Mouse (Mus musculus) 416B (cell line): ENCODE results near the gene Inka2.

Experiments
- DNase-seq: peaks from one replicate; pipeline ENCODE4 v3.0.0; 2011; ENCODE audit warnings: low read depth

Inka2 gene

GRCm38 (mm10) chr3:105704031-105705008, at the start of gene Inka2:
TSS of gene Inka2 (plus strand) at chr3:105704599.
- peak; percentile 92 for DNase-seq

DNA sequence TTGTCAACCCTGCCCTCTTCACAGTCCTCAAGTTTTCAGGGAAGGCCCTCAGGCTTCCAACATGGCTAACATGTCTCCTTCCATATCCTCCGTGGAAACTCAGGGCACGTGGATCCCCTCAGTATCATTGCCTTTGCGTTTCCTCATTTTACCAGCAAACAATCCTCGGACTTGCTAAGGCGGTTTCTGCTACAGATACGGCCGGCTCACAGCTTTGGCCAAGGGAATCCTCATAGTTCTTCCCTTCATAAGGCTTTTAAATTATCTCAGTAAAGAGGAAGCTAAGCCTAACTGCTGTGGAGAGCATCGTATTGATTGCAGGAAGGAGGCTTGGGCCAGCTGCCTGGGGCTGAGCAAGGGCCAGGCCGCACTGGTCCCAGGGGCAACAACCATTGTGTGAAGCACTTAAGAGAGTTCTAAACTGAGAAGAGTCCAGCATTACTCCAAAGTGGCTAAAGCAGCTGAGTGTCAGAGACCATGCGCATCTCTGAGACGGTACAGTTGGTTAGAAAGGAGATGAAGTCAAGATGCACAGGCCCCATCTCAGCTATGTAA, 49.3 kb upstream of the Inka2 start:
- DNase-seq, result no peak

DNA sequence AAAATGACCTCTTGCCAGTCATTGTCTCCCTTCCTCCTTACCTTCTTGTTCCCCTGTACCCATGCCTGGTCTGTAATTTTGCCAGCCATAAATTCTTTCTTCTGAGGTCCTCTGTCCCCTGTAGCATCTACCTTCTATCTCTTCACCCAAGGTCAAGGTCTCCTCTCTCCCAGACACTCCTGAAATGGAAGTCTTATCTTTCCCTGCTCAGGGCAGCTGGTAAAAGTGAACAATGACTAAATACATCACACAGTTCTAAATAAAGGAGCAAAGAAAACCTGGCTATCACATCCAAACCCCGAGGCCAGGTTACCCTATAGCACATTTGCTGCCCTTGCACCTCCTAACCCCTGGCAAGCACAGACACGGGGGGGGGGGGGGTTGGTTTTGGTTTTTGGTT, 43.9 kb upstream of the Inka2 start:
- DNase-seq, result no peak

GRCm38 (mm10) chr3:105663043-105663442, 41.4 kb upstream of the Inka2 start:
- no peak for DNase-seq

- no peak for DNase-seq
Observed at GRCm38 (mm10) chr3:105665105-105665765, 39.2 kb upstream of the Inka2 start.

GRCm38 (mm10) chr3:105666996-105667523, 37.3 kb upstream of the Inka2 start:
- no peak for DNase-seq

DNA sequence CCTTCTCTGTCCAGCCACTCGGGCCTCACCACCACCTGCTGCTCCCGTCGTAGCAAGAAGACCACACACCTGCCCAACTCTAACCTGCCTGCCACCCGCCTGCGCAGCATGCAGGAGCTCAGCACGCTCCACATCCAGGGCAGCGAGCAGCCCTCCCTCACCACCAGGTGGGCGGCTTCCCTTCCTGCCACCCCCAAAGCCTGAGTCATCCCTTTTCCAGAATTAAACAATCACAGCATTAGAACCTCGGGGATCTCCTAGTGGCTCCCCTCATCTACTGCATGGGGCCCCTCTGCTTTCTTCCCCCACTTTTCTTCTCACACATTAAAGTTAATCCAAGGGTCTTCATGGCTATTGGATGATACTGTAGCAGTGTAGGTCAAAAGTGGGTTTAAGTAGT, 36.2 kb upstream of the Inka2 start:
- DNase-seq, result no peak

DNA sequence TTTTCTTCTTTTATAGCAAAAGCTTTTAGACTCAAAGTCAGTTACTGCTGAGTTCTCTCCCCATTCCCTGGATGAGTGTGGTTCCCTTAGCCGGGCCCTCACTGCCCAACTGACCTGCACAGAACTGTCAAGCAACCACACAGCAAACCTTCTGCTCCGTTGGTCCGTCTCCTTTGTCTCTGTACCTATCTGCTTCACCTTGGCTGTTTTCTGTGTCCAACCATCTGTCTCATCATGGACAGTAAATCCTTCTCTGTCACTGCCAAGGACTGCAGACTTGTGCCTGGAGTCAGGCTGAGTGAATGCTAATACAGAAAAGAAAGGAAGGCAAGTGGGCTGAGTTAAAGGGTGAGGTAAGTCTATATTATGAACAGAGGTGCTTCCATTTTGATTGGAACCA, 34.6 kb upstream of the Inka2 start:
- DNase-seq, result no peak

DNA sequence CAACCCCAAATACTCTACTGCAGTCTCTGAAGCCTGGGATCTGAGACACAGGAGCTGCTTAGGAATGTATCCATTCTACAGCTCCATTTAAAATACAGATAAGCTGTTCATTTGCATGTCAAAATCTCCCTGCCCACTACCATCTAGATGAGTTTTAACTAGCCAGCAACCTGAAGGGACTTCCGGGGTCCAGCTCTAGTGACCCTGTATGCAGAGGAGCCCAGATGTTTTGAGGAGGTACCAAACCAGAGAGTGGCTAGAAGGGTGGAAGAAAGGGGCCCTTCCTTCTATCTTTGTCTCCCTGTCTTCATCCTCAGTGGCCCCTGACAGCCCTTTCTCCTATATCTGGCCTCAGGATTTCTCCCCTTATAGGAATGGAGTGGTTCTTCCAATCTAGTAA, 33.6 kb upstream of the Inka2 start:
- no peak for DNase-seq

GRCm38 (mm10) chr3:105674595-105675218, 29.7 kb upstream of the Inka2 start:
- peak; percentile 91 for DNase-seq

- DNase-seq, result peak; percentile 58
Observed at GRCm38 (mm10) chr3:105675932-105676331, 28.5 kb upstream of the Inka2 start.

DNA sequence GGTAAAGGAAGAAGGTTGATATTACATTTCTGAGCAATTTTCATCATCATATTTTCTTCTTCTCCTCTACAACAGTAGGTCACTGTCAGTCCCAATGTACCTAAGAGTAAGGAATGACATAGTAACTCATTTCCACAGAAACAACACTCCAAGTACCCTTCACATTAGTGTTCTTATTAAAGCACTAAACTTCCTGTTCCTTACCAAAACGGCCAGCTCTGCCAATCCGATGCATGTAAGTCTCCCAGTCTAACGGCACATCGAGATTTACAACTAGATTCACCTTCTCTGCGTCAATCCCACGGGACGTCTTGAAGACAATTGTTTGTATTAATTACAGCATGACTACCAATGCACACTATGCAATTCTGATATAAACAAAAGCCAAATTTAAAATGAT, 24.1 kb upstream of the Inka2 start:
- DNase-seq, result no peak

DNA sequence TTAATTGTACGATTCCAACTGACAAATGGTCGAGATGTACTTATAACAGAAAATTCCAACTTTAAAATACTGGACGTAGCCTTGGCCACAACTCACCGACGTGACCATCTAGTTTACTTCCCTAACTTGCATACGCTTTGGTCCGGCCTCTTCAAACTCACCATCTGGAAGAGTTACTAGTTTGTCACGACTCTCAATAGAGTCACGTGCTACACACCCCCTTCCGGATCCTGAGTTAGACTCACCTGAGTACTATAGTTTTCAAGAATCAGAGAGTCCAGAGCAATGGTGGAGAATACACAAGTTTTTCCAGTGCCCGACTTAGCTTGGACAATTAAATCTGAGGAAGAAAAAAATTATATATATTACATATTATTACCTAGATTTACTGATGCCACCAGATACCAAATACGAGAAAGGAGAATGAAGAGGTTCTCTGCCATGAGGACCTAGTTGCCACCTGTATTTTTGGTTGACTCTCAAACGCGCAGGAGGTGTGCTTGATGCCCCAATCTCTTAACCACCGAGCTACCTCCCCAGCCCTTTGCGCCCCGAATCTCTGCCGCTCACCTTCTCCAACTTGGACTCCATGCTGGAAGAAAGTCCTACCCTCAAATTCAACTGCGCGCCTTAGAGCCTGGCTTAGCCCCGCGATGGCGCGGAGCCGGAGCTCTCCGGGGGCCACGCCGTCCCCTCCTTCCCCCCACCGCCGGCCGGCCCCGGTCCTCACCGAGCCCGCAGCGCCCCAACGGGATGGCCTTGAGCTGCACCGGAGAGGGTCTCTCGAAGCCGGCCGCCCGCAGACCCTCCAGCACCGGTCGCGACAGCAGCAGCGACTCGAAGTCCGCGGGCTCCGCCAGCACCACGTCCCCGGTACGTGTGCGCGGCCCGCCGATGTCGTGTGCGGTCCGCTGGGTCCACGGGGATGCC, 17.7 kb upstream of the Inka2 start:
- peak; percentile 55 for DNase-seq

GRCm38 (mm10) chr3:105687324-105688060, 16.9 kb upstream of the Inka2 start, which contains the start of gene Ddx20:
TSS of gene Ddx20 (minus strand) at chr3:105687574.
- peak; percentile 99 for DNase-seq

DNA sequence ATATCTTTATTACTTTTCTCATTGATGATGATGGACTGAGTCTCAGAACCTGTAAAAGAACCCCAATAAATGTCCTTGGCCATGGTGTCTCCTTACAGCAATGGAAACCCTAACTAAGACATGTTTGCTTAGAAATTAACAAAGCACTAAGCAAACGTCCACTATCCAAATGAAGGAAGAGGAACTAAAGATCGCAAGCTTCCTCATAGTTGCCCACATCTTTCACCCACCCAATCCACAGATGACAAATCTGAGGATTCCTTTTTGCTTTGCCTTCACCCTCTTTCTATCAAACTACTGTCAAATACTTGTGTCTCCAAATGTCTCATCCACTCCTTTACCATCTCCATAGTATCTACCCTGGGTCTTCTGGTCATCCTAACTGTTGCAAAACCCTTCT, 15.9 kb upstream of the Inka2 start:
- peak; percentile 37 for DNase-seq

- no peak for DNase-seq
Observed at GRCm38 (mm10) chr3:105693327-105694080, 10.9 kb upstream of the Inka2 start.

DNA sequence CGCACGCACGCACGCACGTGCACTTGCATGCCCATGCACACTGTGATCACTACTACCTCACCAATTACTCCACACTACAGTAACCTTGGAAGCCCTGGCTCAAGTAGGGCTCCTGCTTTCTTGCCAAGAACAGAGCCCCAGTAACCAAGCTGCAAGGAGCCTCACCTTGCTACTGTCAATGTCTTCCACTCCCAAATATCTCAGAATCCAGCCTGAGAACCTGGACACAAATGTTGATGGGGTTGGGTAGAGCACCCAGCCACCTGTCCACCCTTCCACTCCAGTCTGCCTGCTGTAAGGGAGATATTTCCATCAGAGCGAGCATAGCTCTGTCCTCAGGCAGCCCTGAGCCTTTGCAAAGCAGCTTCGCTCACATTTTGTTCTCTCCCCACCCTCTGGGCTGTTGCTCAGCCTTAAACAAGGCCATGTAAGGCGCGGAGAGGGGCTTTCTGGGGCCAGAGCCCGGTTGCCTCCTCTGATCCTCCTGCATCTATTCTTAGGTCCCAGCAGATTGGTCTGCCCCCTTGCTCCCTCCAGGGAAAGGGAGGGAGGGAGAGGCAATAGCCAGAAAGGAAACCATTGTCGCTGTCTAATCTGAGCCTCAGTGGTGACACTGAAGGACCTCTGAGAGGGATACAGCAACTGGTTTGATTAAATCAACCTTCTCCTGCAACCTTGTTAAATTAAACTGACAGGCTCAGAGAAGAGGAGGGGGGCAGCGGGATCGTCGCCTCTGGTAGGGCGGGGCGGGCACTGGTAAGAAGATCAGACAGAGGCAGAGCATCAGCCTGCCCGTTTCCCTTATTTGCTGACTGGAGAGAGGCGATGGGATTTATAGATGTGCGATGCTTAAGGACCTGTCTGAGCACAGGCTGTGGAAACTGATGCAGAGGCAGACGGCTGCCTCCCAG, 8.7 kb upstream of the Inka2 start:
- DNase-seq, result no peak

GRCm38 (mm10) chr3:105696387-105697147, 7.8 kb upstream of the Inka2 start:
- no peak for DNase-seq
